Mouse (Mus musculus) forebrain, embryonic 10.5 days (tissue): ENCODE data around the gene Cpox. TPM values are rescaled to one million over a fixed set of nuclear protein-coding genes. Genes with fewer than 3 reads are reported as not detected.

Experiments used
- DNase-seq: peaks from one replicate; pipeline ENCODE4 v3.0.0-alpha.2; 2017; ENCODE audit warnings: low spot score; ENCODE audit errors: extremely low spot score
- H3K27ac ChIP-seq: fragments of 300-500 bp; sonication (generic); 2 replicates; pipeline ENCODE4 v1.5.1; 2016; ENCODE audit warnings: mild to moderate bottlenecking
- H3K27me3 ChIP-seq: fragments of 300-500 bp; sonication (generic); 2 replicates; pipeline ENCODE4 v1.6.1; 2016; ENCODE audit warnings: mild to moderate bottlenecking; ENCODE audit not compliant: poor library complexity, severe bottlenecking
- H3K36me3 ChIP-seq: fragments of 300-500 bp; sonication (generic); replicated peaks from 2 replicates; pipeline ENCODE4 v1.6.1; 2016; ENCODE audit warnings: mild to moderate bottlenecking, moderate library complexity
- H3K4me1 ChIP-seq: fragments of 300-500 bp; sonication (generic); 2 replicates; pipeline ENCODE4 v1.6.1; 2016
- H3K4me3 ChIP-seq: fragments of 300-500 bp; sonication (generic); 2 replicates; pipeline ENCODE4 v1.5.1; 2016; ENCODE audit warnings: mild to moderate bottlenecking, moderate library complexity
- H3K9me3 ChIP-seq: fragments of 300-500 bp; sonication (generic); 2 replicates; pipeline ENCODE4 v1.6.1; 2016; ENCODE audit warnings: mild to moderate bottlenecking, moderate library complexity
- WGBS: fragments of 180-500 bp; shearing (Covaris S2); methylation state at CpG from one replicate; pipeline ENCODE4 v1.1.7; 2016; 5-methylcytosine and 5-hydroxymethylcytosine counted together
- microRNA-seq: library from miRNA; unstranded; fragments of <30 nt; microRNA quantifications from one replicate; pipeline ENCODE4, GENCODE M21; 2017
- polyA plus RNA-seq: library from polyadenylated mRNA; unstranded; fragments of >200 nt; fragmentation: Nextera tagmentation; extraction: Ambion mirVana; gene quantifications from 2 replicates; pipeline ENCODE4 v1.2.1, GENCODE M21; 2016

Gene Cpox
- polyA plus RNA-seq, 1 experiment from 2014 or later = 30.4 TPM

GRCm38 (mm10) chr16:58751314-58751713, 81.2 kb downstream of the Cpox start:
- H3K4me1 ChIP-seq = no peaks in the 10 kb centered on the region
- WGBS = 42% methylated on average over 1 of the region's 1 CpGs
- H3K4me3 ChIP-seq = no peak overlapping the region
- H3K36me3 ChIP-seq = no peaks in the 10 kb centered on the region
- no peaks in the 10 kb centered on the region for H3K9me3 ChIP-seq
- H3K27me3 ChIP-seq = no peaks in the 10 kb centered on the region
- no peak for DNase-seq
- no peak overlapping the region for H3K27ac ChIP-seq

- no peak for DNase-seq
- Histone ChIP-seq H3K9me3 (no peaks in the 10 kb centered on the region), H3K27ac (no peak overlapping the region), H3K27me3 (no peaks in the 10 kb centered on the region), H3K4me1 (no peaks in the 10 kb centered on the region), H3K36me3 (no peaks in the 10 kb centered on the region), H3K4me3 (no peak overlapping the region)
Measured at GRCm38 (mm10) chr16:58756191-58756590, 86.1 kb downstream of the Cpox start.

GRCm38 (mm10) chr16:58763076-58763475, 93.0 kb downstream of the Cpox start, which contains the start of gene Olfr172:
Olfr172 (minus strand) TSS chr16:58763176.
- DNase-seq = no peak
- WGBS = 88% methylated on average over 1 of the region's 1 CpGs
- Histone ChIP-seq H3K4me1 (no peaks in the 10 kb centered on the region), H3K9me3 (peaks cover 4% of the 10 kb centered on the region; the same call in 1 of the 2 replicates), H3K4me3 (no peak within 1 kb of the TSS), H3K27ac (no peak within 1 kb of the TSS), H3K36me3 (no peaks in the 10 kb centered on the region), H3K27me3 (no peaks in the 10 kb centered on the region)

Small RNAs within 50 kb of the gene (microRNA-seq; reads per million reads assigned to microRNA genes)
- gene Gm27564 = not detected

Other genes starting within 250 kb of the Cpox start
- 9.3 and 10.6 TPM in 2 replicates for gene St3gal6, start 146.0 kb upstream of the Cpox start, polyA plus RNA-seq
- not detected in 2 replicates for gene Gm813, start 53.3 kb upstream of the Cpox start, polyA plus RNA-seq
- gene E330017A01Rik, start 31.6 kb upstream of the Cpox start, polyA plus RNA-seq = not detected in 2 replicates
- not detected in 2 replicates for gene Gpr15, start 48.8 kb downstream of the Cpox start, polyA plus RNA-seq
- 91.0 and 106 TPM in 2 replicates for gene Cldnd1, start 57.6 kb downstream of the Cpox start, polyA plus RNA-seq
- not detected in 2 replicates for gene Olfr172, start 92.9 kb downstream of the Cpox start, polyA plus RNA-seq
- not detected in 2 replicates for gene Olfr173, start 130.0 kb downstream of the Cpox start, polyA plus RNA-seq
- gene Olfr175-ps1, start 156.5 kb downstream of the Cpox start, polyA plus RNA-seq = not detected in 2 replicates
- not detected in 2 replicates for gene Olfr177, start 204.5 kb downstream of the Cpox start, polyA plus RNA-seq
- not detected in 2 replicates for gene Olfr178, start 221.8 kb downstream of the Cpox start, polyA plus RNA-seq